Mouse (Mus musculus): ENCODE data around the gene Fbxo7.

- TF ChIP-seq POLR2A (IDR thresholded peaks at IDR 0.05; ENCODE audit: low read depth, low read length) (no peak), CTCF (IDR thresholded peaks at IDR 0.05; ENCODE audit: extremely low read depth, insufficient read length, insufficient replicate concordance, low read depth, low read length) (no peak)
These were observed 11.1 kb upstream of the Fbxo7 start for GRCm38 (mm10) chr10:86010636-86011035.

Data from small intestine, adult 2 months (tissue).